Mouse (Mus musculus) midbrain, embryonic 13.5 days (tissue): ENCODE data around the gene Tex14. TPM values are rescaled to one million over a fixed set of nuclear protein-coding genes. Genes with fewer than 3 reads are reported as not detected.
A peak's percentile ranks its signal among the peaks of the same experiment; 100 is the strongest.

Source experiments
- ATAC-seq: fragments of 200-750 bp; cut with Nextera tagmentation; 2 replicates; pipeline ENCODE4 v1.8.0; 2017; ENCODE audit warnings: mild to moderate bottlenecking, moderate TSS enrichment, moderate library complexity
- H3K27ac ChIP-seq: fragments of 300-500 bp; sonication (generic); 2 replicates; pipeline ENCODE4 v1.5.1; 2015; ENCODE audit warnings: inconsistent platforms, mild to moderate bottlenecking, moderate library complexity
- H3K27me3 ChIP-seq: fragments of 300-500 bp; sonication (generic); 2 replicates; pipeline ENCODE4 v1.6.1; 2015; ENCODE audit warnings: mild to moderate bottlenecking, inconsistent platforms
- H3K36me3 ChIP-seq: fragments of 300-500 bp; sonication (generic); 2 replicates; pipeline ENCODE4 v1.6.1; 2015; ENCODE audit warnings: mild to moderate bottlenecking, inconsistent platforms
- H3K4me1 ChIP-seq: fragments of 300-500 bp; sonication (generic); replicated peaks from 2 replicates; pipeline ENCODE4 v1.6.1; 2015; ENCODE audit warnings: inconsistent platforms
- H3K4me2 ChIP-seq: fragments of 300-500 bp; sonication (generic); replicated peaks from 2 replicates; pipeline ENCODE4 v1.6.1; 2015; ENCODE audit warnings: moderate library complexity, mild to moderate bottlenecking, inconsistent platforms
- H3K4me3 ChIP-seq: fragments of 300-500 bp; sonication (generic); replicated peaks from 2 replicates; pipeline ENCODE4 v1.5.1; 2015; ENCODE audit warnings: mild to moderate bottlenecking, inconsistent platforms
- H3K9ac ChIP-seq: fragments of 300-500 bp; sonication (generic); replicated peaks from 2 replicates; pipeline ENCODE4 v1.6.1; 2015; ENCODE audit warnings: mild to moderate bottlenecking, inconsistent platforms
- H3K9me3 ChIP-seq: fragments of 300-500 bp; sonication (generic); 2 replicates; pipeline ENCODE4 v1.6.1; 2016; ENCODE audit warnings: mild to moderate bottlenecking, inconsistent platforms
- WGBS: fragments of 180-500 bp; shearing (Covaris S2); methylation state at CpG from one replicate; pipeline ENCODE4 v1.1.7; 2015; 5-methylcytosine and 5-hydroxymethylcytosine counted together
- polyA plus RNA-seq: library from polyadenylated mRNA; unstranded; fragments of >200 nt; fragmentation: Nextera tagmentation; extraction: Ambion mirVana; gene quantifications from 2 replicates; pipeline ENCODE4 v1.2.1, GENCODE M21; 2015

The Tex14 gene
- polyA plus RNA-seq, 1 experiment from 2014 or later = 0.38 TPM

- ATAC-seq = no peak
- H3K4me2 ChIP-seq = no peak overlapping the region
- 41% methylated on average over 5 of the region's 5 CpGs for WGBS
These were observed 165.9 kb downstream of the Tex14 start for GRCm38 (mm10) chr11:87570743-87571142.

DNA sequence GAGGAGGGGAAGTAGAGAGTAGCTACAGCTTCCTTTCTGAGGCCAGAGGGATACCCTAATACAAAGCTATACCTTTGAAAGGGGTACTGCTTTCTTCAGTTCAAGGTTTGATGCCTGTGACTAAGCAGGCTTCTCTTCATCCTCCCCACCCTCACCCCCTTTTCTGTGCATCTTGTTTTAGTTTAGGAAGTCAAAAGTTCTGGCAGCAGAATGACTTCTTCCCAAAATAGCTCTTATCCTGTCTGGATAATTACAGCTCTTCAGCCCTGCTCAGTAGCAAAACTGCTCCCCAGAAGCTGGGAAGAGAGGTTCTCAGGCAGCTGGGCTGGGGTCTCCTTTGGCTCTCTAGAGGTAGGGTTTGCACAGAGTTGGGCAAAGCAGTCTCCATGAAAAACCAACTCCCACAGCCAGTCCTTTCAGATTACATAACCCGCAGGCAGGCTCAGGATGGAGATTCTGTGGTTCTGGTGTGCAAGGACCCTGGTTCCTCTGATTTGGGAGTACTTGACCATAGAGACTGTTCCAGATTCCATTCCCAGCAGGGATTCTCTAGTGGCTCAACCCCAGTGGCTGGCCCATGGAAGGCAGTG, 166.6 kb downstream of the Tex14 start:
- no peak overlapping the region for H3K4me3 ChIP-seq
- no peaks in the 10 kb centered on the region for H3K36me3 ChIP-seq
- H3K27me3 ChIP-seq = no peaks in the 10 kb centered on the region
- no peak overlapping the region for H3K4me2 ChIP-seq
- no peak overlapping the region for H3K27ac ChIP-seq
- no peak for ATAC-seq
- H3K4me1 ChIP-seq = peaks cover 7% of the 10 kb centered on the region; the same call in 1 of the 2 replicates
- no peak overlapping the region for H3K9ac ChIP-seq
- H3K9me3 ChIP-seq = no peaks in the 10 kb centered on the region
- 100% methylated on average over 1 of the region's 1 CpGs for WGBS

More at GRCm38 (mm10) chr11:87570743-87571142, 165.9 kb downstream of the Tex14 start:
- Histone ChIP-seq H3K27me3 (no peaks in the 10 kb centered on the region), H3K9me3 (no peaks in the 10 kb centered on the region), H3K4me1 (peaks cover 7% of the 10 kb centered on the region; the same call in 1 of the 2 replicates), H3K4me3 (no peak overlapping the region), H3K27ac (no peak overlapping the region), H3K9ac (no peak overlapping the region), H3K36me3 (no peaks in the 10 kb centered on the region)

DNA sequence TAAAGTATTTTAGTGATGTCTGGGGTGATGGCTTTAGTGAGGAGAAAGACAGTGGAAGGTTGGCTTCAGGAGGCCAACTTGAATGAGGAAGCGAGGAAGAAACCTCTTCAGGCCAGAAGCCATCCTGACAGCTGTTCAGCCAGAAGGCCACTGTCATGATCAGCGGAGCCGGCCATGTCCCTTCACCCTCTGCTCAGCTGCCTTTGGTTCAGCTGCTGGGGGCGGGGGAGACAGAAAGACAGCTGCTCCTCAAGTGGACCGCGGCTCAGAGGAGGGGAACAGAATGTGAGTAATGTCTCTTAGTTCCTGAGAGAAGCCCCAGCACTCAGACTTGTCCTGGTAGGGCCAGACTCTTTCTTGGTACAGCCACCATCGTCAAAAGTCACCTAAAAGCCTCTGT, 168.9 kb downstream of the Tex14 start:
- Histone ChIP-seq H3K27ac (no peak overlapping the region), H3K4me1 (peaks cover 23% of the 10 kb centered on the region), H3K36me3 (no peaks in the 10 kb centered on the region), H3K4me2 (no peak overlapping the region), H3K9me3 (no peaks in the 10 kb centered on the region), H3K9ac (no peak overlapping the region), H3K27me3 (no peaks in the 10 kb centered on the region), H3K4me3 (no peak overlapping the region)
- 74% methylated on average over 7 of the region's 7 CpGs for WGBS
- ATAC-seq = no peak

DNA sequence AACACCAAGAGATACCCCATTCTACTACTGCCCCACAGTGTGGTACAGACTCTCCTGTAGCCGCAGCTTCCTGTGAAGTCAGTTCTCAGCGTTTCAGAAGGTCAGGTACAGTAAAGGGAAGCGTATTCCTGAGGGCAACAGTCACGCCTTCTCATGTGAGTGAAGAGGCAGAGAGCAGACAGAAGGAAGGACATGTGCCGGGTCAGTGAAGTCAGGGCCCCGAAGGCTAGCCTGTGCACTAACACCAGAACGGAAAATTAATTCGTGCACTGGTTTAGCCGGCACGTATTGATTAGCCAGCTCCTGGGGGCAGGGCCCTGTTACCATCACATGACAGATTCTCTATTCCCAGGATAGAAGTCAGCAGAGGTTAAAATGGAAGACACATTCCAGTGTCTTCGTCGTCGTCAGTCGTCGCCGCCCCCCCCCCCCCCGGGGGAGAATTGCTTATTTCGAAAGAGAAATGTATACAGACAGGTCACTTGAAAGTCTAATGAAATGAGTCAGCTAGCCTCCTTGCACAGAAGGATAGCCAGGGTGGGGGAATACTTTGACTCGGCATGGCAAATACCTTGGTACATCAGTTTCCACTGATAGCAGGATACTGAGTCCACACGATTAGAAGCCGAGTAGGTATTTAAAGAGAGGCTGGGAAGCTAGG, 169.8 kb downstream of the Tex14 start:
- no peak overlapping the region for H3K27ac ChIP-seq
- H3K9ac ChIP-seq = no peak overlapping the region
- ATAC-seq = no peak
- no peak overlapping the region for H3K4me3 ChIP-seq
- H3K4me2 ChIP-seq = no peak overlapping the region
- no peaks in the 10 kb centered on the region for H3K36me3 ChIP-seq
- H3K4me1 ChIP-seq = peaks cover 30% of the 10 kb centered on the region
- H3K9me3 ChIP-seq = no peaks in the 10 kb centered on the region
- 0 out of 2 replicates have a peak, but pooled peaks cover 3% of the 10 kb centered on the region for H3K27me3 ChIP-seq
- WGBS = 72% methylated on average over 21 of the region's 21 CpGs

DNA sequence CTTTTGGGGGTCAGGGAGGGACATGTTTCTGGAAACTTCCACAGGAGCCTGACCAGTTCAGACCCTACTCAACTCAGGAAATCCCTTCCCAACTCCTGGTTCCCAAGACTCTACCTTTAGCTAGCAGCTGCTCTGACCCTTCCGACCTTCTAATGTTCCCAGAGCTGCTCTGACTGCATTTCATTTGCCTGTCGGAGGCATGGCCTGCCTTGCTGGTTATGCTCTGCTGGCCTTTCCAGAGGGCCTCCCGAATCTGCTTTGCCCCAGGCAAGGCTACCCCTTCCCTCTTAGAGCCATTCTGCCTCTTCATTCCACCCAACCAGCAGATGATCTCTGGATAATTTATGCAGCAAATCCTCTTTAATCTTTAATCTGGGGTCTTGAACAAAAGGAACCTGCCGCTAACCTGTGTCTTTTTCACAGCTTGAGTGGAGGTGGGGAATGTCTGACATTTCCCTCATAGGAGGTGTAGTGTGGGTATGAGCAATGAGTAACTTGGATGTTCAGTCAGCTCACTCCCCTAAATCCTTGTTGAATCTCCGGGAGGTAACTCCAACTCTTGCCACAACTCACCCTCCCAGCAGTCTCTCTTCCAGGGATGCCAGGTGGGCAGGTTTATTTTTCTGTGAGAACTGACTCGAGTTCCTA, 172.9 kb downstream of the Tex14 start:
- 0 out of 2 replicates have a peak, but pooled peaks have one; percentile 3 for ATAC-seq
- H3K27ac ChIP-seq = no peak overlapping the region
- peak overlapping the region; percentile 60 for H3K4me3 ChIP-seq

DNA sequence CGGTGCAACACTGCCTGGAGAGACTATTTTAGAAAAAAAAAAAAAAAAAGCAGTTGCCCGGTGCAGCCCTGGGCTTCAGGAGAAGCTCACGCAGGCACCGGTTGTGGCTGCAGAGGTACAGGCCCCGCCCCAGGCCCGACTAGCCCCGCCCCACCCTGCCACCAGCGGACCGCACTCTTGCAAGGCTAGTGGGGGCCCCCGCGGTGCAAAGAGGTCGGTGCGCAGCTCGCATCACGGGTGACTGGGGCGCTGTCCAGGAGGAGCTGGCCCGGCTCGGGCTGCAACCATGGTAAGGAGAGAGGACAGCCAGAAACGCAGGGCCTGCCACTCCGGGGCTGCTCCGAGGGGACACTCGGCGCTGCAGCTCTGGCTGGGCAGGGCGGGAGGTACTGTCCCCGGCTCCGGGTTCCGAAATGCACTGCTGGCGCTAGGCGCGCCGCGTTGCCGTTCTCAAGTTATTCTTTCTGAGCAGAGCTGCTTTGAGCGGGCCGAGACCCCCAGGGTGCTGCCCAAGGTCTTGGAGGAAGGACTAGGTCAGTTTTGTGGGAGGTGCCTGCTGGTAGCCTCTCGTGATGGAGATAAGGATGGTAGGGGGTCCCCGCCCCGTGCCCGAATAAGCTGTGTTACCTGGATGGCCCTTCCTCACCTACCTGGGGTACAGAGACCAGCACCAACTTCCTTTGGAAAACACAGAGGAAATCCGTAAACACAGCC, 173.5 kb downstream of the Tex14 start:
- 0 out of 2 replicates have a peak overlapping the region, but pooled peaks have one; percentile 40 for H3K27ac ChIP-seq
- no peaks in the 10 kb centered on the region for H3K9me3 ChIP-seq
- under 1% methylated on average over 40 of the region's 40 CpGs for WGBS
- peak overlapping the region; percentile 60 for H3K4me3 ChIP-seq
- peaks cover 38% of the 10 kb centered on the region for H3K4me1 ChIP-seq
- ATAC-seq = peak; percentile 88
- H3K36me3 ChIP-seq = no peaks in the 10 kb centered on the region
- peak overlapping the region; percentile 90 for H3K4me2 ChIP-seq
- H3K9ac ChIP-seq = peak overlapping the region; percentile 58
- H3K27me3 ChIP-seq = 0 out of 2 replicates have a peak, but pooled peaks cover 8% of the 10 kb centered on the region

More for the DNA sequence above, 172.9 kb downstream of the Tex14 start:
- Histone ChIP-seq H3K4me1 (peaks cover 38% of the 10 kb centered on the region), H3K9ac (peak overlapping the region; percentile 58), H3K9me3 (no peaks in the 10 kb centered on the region), H3K27me3 (0 out of 2 replicates have a peak, but pooled peaks cover 8% of the 10 kb centered on the region), H3K4me2 (peak overlapping the region; percentile 90), H3K36me3 (no peaks in the 10 kb centered on the region)
- WGBS = 7% methylated on average over 6 of the region's 6 CpGs

- Histone ChIP-seq H3K36me3 (no peaks in the 10 kb centered on the region), H3K27ac (0 out of 2 replicates have a peak overlapping the region, but pooled peaks have one; percentile 56), H3K4me2 (peak overlapping the region; percentile 90), H3K9me3 (no peaks in the 10 kb centered on the region), H3K27me3 (0 out of 2 replicates have a peak, but pooled peaks cover 8% of the 10 kb centered on the region), H3K4me3 (peak overlapping the region; percentile 60), H3K4me1 (peaks cover 38% of the 10 kb centered on the region), H3K9ac (peak overlapping the region; percentile 58)
- WGBS = 17% methylated on average over 7 of the region's 10 CpGs
- ATAC-seq = peak; percentile 59
These were observed 174.2 kb downstream of the Tex14 start for GRCm38 (mm10) chr11:87578963-87579601.

DNA sequence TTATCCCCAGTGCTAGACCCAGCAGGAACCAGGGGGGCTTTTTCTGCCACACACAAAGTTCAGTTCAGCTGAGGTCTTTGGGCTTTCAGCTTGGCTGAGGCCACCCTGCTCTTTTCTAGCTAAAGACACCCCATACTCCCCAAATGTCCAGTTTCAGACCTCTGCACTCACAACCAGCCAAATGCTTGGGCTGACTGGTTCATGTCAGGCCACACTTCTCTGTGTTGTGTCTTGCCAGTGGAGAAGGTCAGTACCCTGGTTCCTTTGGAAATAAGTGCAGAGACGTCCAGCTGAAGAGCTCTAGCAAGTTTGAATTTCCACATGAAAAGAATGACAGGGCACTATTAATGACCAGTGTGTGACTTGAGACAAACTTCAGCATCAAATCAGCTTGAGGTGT, 174.8 kb downstream of the Tex14 start:
- no peak for ATAC-seq
- peaks cover 34% of the 10 kb centered on the region for H3K4me1 ChIP-seq
- no peak overlapping the region for H3K9ac ChIP-seq
- no peak overlapping the region for H3K27ac ChIP-seq
- no peaks in the 10 kb centered on the region for H3K36me3 ChIP-seq
- 21% methylated on average over 1 of the region's 1 CpGs for WGBS
- no peak overlapping the region for H3K4me3 ChIP-seq
- 0 out of 2 replicates have a peak, but pooled peaks cover 8% of the 10 kb centered on the region for H3K27me3 ChIP-seq
- no peaks in the 10 kb centered on the region for H3K9me3 ChIP-seq
- H3K4me2 ChIP-seq = peak overlapping the region; percentile 90; the same call in 1 of the 2 replicates

DNA sequence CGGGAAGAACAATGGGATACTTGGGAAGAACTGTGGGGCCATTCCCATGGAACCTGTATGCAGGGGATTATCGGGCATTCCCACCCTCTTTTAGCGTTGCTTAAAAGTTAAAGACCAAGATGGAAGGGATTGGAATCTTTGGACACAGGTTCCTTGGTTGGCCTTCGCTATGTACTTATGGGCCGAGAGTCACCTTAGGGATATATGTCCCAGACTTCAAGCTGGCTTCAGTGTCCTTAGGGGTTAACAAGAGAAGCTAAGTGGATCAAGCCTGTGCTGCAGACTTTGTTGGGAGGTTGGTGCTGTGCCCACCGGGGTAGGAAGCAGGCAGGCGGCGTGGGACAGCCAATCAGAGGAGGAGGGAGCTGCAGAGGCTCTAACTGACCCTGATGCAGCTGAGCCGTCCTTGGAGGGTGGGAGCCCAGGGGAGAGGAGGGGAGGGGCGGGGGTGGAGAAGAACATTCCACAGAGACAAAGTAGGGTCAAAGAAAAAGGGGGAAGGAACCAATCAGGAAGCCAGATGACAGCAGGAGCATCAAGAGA, 175.7 kb downstream of the Tex14 start:
- no peaks in the 10 kb centered on the region for H3K9me3 ChIP-seq
- peaks cover 30% of the 10 kb centered on the region for H3K4me1 ChIP-seq
- H3K4me3 ChIP-seq = no peak overlapping the region
- WGBS = 41% methylated on average over 10 of the region's 10 CpGs
- ATAC-seq = no peak
- H3K27me3 ChIP-seq = 0 out of 2 replicates have a peak, but pooled peaks cover 8% of the 10 kb centered on the region
- H3K9ac ChIP-seq = no peak overlapping the region
- H3K4me2 ChIP-seq = no peak overlapping the region; the same call in 1 of the 2 replicates
- H3K27ac ChIP-seq = no peak overlapping the region
- H3K36me3 ChIP-seq = no peaks in the 10 kb centered on the region

- no peak overlapping the region for H3K9ac ChIP-seq
- 0 out of 2 replicates have a peak, but pooled peaks cover 8% of the 10 kb centered on the region for H3K27me3 ChIP-seq
- H3K36me3 ChIP-seq = no peaks in the 10 kb centered on the region
- no peak overlapping the region for H3K27ac ChIP-seq
- H3K9me3 ChIP-seq = no peaks in the 10 kb centered on the region
- H3K4me3 ChIP-seq = no peak overlapping the region
- H3K4me2 ChIP-seq = no peak overlapping the region
- WGBS = 89% methylated on average over 12 of the region's 12 CpGs
- H3K4me1 ChIP-seq = peaks cover 30% of the 10 kb centered on the region
- no peak for ATAC-seq
These were observed 176.4 kb downstream of the Tex14 start for GRCm38 (mm10) chr11:87581161-87581865.
